8 mouse cellular contexts compared by ENCODE assay signal in the genomic region with DNA sequence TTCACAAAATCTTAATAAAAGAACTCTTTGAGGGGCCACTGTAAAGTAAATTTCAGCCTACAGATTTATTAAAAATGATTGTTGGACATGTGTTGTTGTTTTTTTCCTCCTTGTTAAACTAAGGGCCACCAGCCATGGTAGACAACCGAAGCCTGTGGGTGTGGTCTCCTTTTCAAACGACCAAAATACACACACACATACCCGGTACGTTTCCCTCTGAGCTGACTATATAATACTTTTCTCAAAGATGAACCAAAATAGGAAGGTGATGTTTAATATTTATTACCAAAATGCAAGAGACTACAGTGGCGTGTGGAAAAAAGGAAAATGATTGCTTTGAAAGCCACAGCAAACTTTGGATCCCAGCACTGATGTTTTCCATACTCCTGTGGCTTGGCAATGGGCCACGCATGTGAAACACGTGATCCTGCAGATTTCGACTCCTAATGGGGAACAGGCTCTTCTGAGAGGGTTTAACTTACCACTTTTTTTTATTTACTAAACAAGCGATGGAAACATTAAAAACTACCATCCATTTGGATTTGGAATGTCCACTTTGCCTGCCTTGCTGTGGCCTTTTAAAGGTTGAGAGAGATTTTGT. TPM values are rescaled to one million over a fixed set of nuclear protein-coding genes. Genes with fewer than 3 reads are reported as not detected.
DNase-seq lines count a peak whose midpoint lies in the region; ATAC-seq lines count a peak whose summit lies in the region.

No protein-coding gene starts in this region.

- WGBS in limb, embryonic 13.5 days, result 7% methylated on average over 9 of the region's 9 CpGs
- 61% methylated on average over 9 of the region's 9 CpGs for WGBS in neural tube, embryonic 13.5 days

- peak; percentile 18 for DNase-seq in CD4-positive, CD25-positive, alpha-beta regulatory T cell, adult 2 months (ENCODE audit: low read depth, low spot score)
- peak; percentile 38 for DNase-seq in urinary bladder, postnatal 25 days (ENCODE audit: low spot score)
- DNase-seq in urinary bladder, postnatal 10 days (ENCODE audit: low spot score), result no peak
- DNase-seq in heart, postnatal 4 days, result peak; percentile 64

- peaks cover 65% of the 10 kb centered on the region for H3K4me1 ChIP-seq in limb, embryonic 13.5 days
- peaks cover 50% of the 10 kb centered on the region for H3K4me1 ChIP-seq in neural tube, embryonic 13.5 days (replicated peaks)

- 0 out of 2 replicates have a peak, but pooled peaks cover 3% of the 10 kb centered on the region for H3K36me3 ChIP-seq in limb, embryonic 13.5 days
- no peaks in the 10 kb centered on the region for H3K36me3 ChIP-seq in neural tube, embryonic 13.5 days

- peak overlapping the region; percentile 86 for H3K4me2 ChIP-seq in limb, embryonic 13.5 days (replicated peaks)
- H3K4me2 ChIP-seq in neural tube, embryonic 13.5 days, result peak overlapping the region; percentile 97

- no peaks in the 10 kb centered on the region for H3K27me3 ChIP-seq in limb, embryonic 13.5 days
- H3K27me3 ChIP-seq in neural tube, embryonic 13.5 days, result peaks cover 11% of the 10 kb centered on the region

- peak overlapping the region; percentile 93 for H3K27ac ChIP-seq in limb, embryonic 13.5 days
- H3K27ac ChIP-seq in neural tube, embryonic 13.5 days (replicated peaks), result no peak overlapping the region

- peak overlapping the region; percentile 93 for H3K9ac ChIP-seq in limb, embryonic 13.5 days
- H3K9ac ChIP-seq in neural tube, embryonic 13.5 days, result no peak overlapping the region

- no peaks in the 10 kb centered on the region for H3K9me3 ChIP-seq in limb, embryonic 13.5 days
- no peaks in the 10 kb centered on the region for H3K9me3 ChIP-seq in neural tube, embryonic 13.5 days

- ATAC-seq in CD4-positive, CD25-positive, alpha-beta regulatory T cell, adult 4 months, result no peak
- ATAC-seq in limb, embryonic 13.5 days (ENCODE audit: low FRiP score, low read depth), result no peak
- ATAC-seq in neural tube, embryonic 13.5 days (ENCODE audit: low read depth), result no peak
- ATAC-seq in erythroid progenitor cell, adult 5-6 weeks (replicated peaks; ENCODE audit: low FRiP score, poor library complexity, severe bottlenecking), result no peak

- H3K4me3 ChIP-seq in limb, embryonic 13.5 days, result peak overlapping the region; percentile 92
- H3K4me3 ChIP-seq in neural tube, embryonic 13.5 days, result peak overlapping the region; percentile 73

RNA-seq across cellular contexts. Expression of a gene that starts 2.4 kb away (rescaled TPM):
- 10 to 100 TPM; 13.4 to 19.9 TPM for polyA plus RNA-seq in CD4-positive, CD25-positive, alpha-beta regulatory T cell, adult 4 months (2017; shearing (Covaris generic))
- total RNA-seq in heart, postnatal 4 days (2021), result 1 to 10 TPM; 5.3 to 6.8 TPM
- polyA plus RNA-seq in limb, embryonic 13.5 days (2015; fragmentation: Nextera tagmentation; extraction: Ambion mirVana), result 28.1 and 28.4 TPM in 2 replicates
- polyA plus RNA-seq in neural tube, embryonic 13.5 days (2015; fragmentation: Nextera tagmentation; extraction: Ambion mirVana), result 7.9 and 10.0 TPM in 2 replicates
- total RNA-seq in erythroid progenitor cell, adult 5-6 weeks (2015; ENCODE audit: low replicate concordance), result 43.2 and 55.8 TPM in 2 replicates
- total RNA-seq in erythroid progenitor cell, adult 5-6 weeks (2017; ENCODE audit: low replicate concordance), result 30.9 and 54.2 TPM in 2 replicates
